Mouse (Mus musculus) erythroblast, embryonic 14.5 days (primary cell): ENCODE results near the gene Ifitm3. TPM values are rescaled to one million over a fixed set of nuclear protein-coding genes. Genes with fewer than 3 reads are reported as not detected.

ENCODE experiments used
- H3K27me3 ChIP-seq: 2 replicates; pipeline ENCODE4 v1.6.1; 2012; ENCODE audit warnings: inconsistent platforms; ENCODE audit not compliant: control insufficient read depth
- H3K36me3 ChIP-seq: 2 replicates; pipeline ENCODE4 v1.6.1; 2012; ENCODE audit warnings: mild to moderate bottlenecking, inconsistent platforms; ENCODE audit not compliant: control insufficient read depth
- H3K4me1 ChIP-seq: 2 replicates; pipeline ENCODE4 v1.6.1; 2012; ENCODE audit warnings: inconsistent platforms; ENCODE audit not compliant: control insufficient read depth
- H3K4me3 ChIP-seq: replicated peaks from 2 replicates; pipeline ENCODE3; 2012; ENCODE audit warnings: moderate library complexity, mild to moderate bottlenecking, inconsistent platforms
- H3K9me3 ChIP-seq: 2 replicates; pipeline ENCODE4 v1.6.1; 2012; ENCODE audit warnings: low read length, inconsistent platforms, mixed read lengths; ENCODE audit not compliant: control insufficient read depth
- GATA1 ChIP-seq: IDR thresholded peaks from 2 replicates; pipeline ENCODE4 v1.6.1; 2012; ENCODE audit warnings: low read length, inconsistent platforms, mixed read lengths
- TAL1 ChIP-seq: IDR thresholded peaks from 3 replicates; pipeline ENCODE4 v1.6.1; 2012; ENCODE audit warnings: low read length, inconsistent platforms, mixed read lengths
- polyA plus RNA-seq: library from polyadenylated mRNA; stranded (reverse); fragments of >175 nt; gene quantifications from 2 replicates; pipeline ENCODE4 v1.2.3, GENCODE M21; 2012

Ifitm3 gene
- polyA plus RNA-seq, 1 experiment, result 0.26 TPM

GRCm38 (mm10) chr7:141049326-141049725 lies 38.8 kb upstream of the Ifitm3 start:
- Histone ChIP-seq H3K4me3 (no peak overlapping the region), H3K36me3 (no peaks in the 10 kb centered on the region), H3K9me3 (no peaks in the 10 kb centered on the region), H3K27me3 (no peaks in the 10 kb centered on the region), H3K4me1 (peaks cover 38% of the 10 kb centered on the region)
- TF ChIP-seq TAL1 (no peak), GATA1 (no peak)

DNA sequence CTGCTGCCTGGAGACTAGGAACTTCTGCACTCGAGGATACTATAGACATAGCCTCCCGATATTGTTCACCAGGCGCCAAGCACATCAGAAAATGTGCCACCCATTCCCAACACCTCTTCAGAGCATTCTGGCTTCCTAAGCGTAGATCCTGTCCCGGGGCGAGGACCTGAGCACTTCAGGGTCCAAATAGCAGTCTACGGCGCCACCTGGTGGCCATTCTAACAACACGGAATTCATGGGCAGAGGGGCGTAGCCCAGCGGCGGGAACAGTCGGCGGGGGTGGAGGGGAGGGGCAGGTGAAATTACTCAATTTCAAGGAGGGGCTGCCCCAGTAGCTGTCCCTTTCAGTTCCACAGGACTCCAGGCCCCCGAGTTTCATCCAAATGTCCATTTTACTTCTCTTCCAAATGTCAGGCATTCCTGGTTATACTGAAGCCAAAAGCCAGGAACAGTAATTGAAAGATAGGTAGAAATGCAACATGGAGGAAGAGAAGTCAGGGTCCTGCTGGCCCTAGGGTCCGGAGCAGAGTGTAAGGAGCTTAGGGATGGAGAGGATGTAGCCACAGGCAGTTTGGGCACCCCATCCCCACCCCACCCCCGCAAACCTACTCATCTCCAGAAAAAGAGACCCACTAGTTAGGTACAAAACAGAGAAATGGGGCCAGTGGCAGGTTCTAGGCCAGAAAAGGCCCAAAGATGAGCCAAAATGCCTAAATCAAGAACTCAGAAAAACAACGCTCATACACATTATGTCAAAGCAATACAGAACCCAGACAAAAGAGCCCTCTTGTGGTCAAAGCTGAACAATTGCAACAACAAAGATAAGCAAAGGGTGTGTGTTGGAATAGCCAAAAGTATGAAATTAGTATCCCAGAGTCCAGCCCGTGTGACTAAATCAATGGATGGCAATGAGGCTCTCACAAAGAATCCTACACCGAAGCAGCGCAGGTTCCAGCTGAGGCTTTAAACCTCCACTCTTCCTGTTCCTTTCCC lies 38.0 kb upstream of the Ifitm3 start:
- H3K4me1 ChIP-seq, result peaks cover 43% of the 10 kb centered on the region
- peak overlapping the region; percentile 60 for H3K4me3 ChIP-seq
- no peaks in the 10 kb centered on the region for H3K27me3 ChIP-seq
- no peaks in the 10 kb centered on the region for H3K36me3 ChIP-seq
- TF ChIP-seq TAL1, result no peak
- no peak for TF ChIP-seq GATA1
- no peaks in the 10 kb centered on the region for H3K9me3 ChIP-seq

DNA sequence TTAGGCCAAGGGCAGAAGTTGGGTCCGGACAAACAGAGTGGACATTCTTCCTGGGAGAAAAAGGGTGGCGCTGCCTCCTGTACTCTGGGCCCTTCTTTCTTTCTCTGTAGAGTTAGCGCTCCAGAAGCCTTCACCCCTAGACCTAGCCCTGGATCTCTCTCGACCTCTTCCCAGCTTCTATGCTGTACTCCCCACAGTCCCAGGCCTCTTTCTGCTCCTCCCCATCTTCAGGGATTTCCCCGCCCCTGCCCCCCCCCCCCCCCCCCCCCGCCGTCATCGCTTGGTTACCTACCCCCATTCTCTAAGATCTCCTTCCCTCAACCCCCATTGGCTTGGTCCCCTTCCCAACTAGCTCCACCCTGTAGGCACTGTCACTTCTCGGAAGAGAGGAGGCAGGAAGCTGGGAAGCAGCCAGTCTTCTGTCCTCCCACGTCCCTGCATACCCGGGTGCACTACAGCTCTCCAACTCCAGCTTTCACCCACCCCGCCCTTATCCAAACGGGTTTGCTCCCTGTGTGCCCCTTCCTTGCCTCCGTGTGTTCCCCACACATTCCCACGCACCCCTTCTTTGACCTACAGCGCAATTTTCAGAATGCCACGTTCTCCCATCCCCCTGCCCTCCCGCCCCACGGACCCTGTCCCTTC lies 37.1 kb upstream of the Ifitm3 start:
- H3K4me3 ChIP-seq, result peak overlapping the region; percentile 60
- no peaks in the 10 kb centered on the region for H3K36me3 ChIP-seq
- no peaks in the 10 kb centered on the region for H3K9me3 ChIP-seq
- peaks cover 51% of the 10 kb centered on the region for H3K4me1 ChIP-seq
- no peaks in the 10 kb centered on the region for H3K27me3 ChIP-seq
- TF ChIP-seq TAL1 (no peak), GATA1 (no peak)

GRCm38 (mm10) chr7:141046931-141047580 lies 36.5 kb upstream of the Ifitm3 start:
- H3K4me3 ChIP-seq, result peak overlapping the region; percentile 25
- H3K27me3 ChIP-seq, result no peaks in the 10 kb centered on the region
- peaks cover 56% of the 10 kb centered on the region for H3K4me1 ChIP-seq
- no peaks in the 10 kb centered on the region for H3K36me3 ChIP-seq
- H3K9me3 ChIP-seq, result no peaks in the 10 kb centered on the region
- TF ChIP-seq GATA1, result no peak
- no peak for TF ChIP-seq TAL1

DNA sequence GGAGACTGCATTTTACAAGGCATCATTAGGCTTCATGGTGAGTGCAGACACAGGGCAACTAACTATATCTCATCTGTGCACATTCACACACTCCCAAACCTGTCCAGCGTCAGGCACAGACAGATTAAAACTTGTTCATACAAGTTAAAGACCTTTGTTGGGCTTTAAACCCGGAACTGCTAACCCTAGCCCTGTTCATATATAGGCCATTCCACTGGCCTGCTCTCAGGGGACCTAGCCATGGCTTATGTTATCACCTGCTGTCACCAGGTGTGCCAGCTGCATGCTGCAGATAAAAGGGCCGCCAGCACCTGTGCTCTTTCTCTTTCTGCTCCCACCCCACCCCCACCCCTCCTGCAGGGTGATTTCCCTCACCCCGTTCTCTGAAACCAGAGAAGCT lies 32.0 kb upstream of the Ifitm3 start:
- Histone ChIP-seq H3K4me3 (no peak overlapping the region), H3K4me1 (peaks cover 68% of the 10 kb centered on the region)
- TF ChIP-seq TAL1, result peak; percentile 47; the same call in 2 of the 3 replicates
- TF ChIP-seq GATA1, result 0 out of 2 replicates have a peak, but pooled peaks have one; percentile 6

DNA sequence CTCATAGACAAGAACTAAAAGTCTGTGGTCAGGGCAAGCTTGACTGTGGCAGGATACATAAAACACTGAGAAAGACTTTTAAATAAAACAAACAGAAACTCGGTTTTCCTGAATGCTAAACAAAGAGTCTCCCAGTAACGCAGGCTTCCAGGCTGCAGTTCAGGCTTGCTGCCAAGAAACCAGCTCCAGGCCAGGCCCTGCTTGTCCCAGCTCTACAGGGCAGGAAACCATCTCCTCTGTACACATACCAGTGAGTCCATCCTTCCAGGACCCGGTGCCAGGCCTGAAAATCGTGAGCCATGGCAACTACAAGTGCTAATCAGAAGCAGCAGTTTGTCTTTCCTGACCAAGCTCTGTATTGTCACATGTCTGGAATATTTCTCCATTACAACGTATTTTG lies 31.1 kb upstream of the Ifitm3 start:
- TF ChIP-seq TAL1 (no peak), GATA1 (no peak)
- H3K4me1 ChIP-seq, result peaks cover 61% of the 10 kb centered on the region
- no peaks in the 10 kb centered on the region for H3K9me3 ChIP-seq

More for the DNA sequence above, 32.0 kb upstream of the Ifitm3 start:
- Histone ChIP-seq H3K36me3 (no peaks in the 10 kb centered on the region), H3K27me3 (no peaks in the 10 kb centered on the region), H3K9me3 (no peaks in the 10 kb centered on the region)

GRCm38 (mm10) chr7:141040867-141041606 lies 30.5 kb upstream of the Ifitm3 start:
- Histone ChIP-seq H3K27me3 (no peaks in the 10 kb centered on the region), H3K4me1 (peaks cover 56% of the 10 kb centered on the region), H3K9me3 (no peaks in the 10 kb centered on the region), H3K4me3 (no peak overlapping the region), H3K36me3 (no peaks in the 10 kb centered on the region)
- TF ChIP-seq TAL1, result no peak
- TF ChIP-seq GATA1, result no peak

More for the DNA sequence above, 31.1 kb upstream of the Ifitm3 start:
- Histone ChIP-seq H3K36me3 (no peaks in the 10 kb centered on the region), H3K4me3 (no peak overlapping the region), H3K27me3 (no peaks in the 10 kb centered on the region)

DNA sequence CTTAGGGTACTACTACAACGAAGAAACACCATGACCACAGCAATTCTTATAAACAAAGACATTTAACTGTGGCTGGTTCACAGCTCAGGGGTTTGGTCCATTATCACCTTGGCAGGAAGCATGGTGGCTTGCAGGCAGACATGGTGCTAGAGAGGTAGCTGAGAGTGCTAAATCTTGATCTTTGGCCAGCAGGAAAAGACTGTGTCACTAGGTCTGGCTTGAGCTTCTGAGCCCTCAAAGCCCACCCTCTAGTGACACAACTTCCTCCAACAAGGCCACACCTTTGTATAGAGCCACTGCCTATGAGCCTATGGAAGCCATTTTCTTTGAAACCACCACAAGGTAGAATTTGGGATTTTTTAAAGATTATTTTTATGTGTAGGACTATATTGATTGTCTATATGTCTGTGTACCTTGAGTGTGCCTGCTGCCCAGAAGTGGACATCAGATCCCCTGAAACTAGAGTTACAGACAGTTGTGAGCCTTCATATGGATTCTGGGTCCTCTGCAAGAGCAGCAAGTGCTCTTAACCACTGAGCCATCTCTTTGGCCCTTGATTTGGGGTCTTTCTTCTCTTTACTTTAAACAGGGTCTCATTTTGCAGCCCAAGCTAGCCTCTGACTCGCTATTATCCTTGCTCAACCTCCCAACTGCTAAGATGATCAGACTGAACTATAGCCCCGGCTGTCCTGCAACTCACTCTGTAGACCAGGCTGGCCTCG lies 29.0 kb upstream of the Ifitm3 start:
- H3K4me3 ChIP-seq, result no peak overlapping the region
- peaks cover 51% of the 10 kb centered on the region for H3K4me1 ChIP-seq
- H3K36me3 ChIP-seq, result no peaks in the 10 kb centered on the region
- TF ChIP-seq TAL1, result no peak
- H3K9me3 ChIP-seq, result no peaks in the 10 kb centered on the region
- no peaks in the 10 kb centered on the region for H3K27me3 ChIP-seq
